Mouse (Mus musculus) embryonic stem cell, embryonic (primary cell): Measurements from ENCODE around the gene Lpar1.
"Not testable (repeated sequence)": the region's sequence is repeated elsewhere in the genome, so short reads cannot be mapped to it uniquely, and the experiment has no call there.

Experiments used
- CTCF ChIA-PET, 4 experiments: fragments of 300-600 bp in 2 of 4; fragments of 350-600 bp in 2 of 4; sonication (Branson Sonifier 250); formaldehyde crosslinking; loops; one replicate each; lab custom pipeline; 2022; ENCODE audit warnings: inconsistent platforms in 2 of 4; lab: Charles Lee
- POLR2A ChIA-PET, 4 experiments: fragments of 300-600 bp in 2 of 4; fragments of 350-600 bp in 2 of 4; sonication (Branson Sonifier 250); formaldehyde crosslinking; loops; one replicate each; lab custom pipeline; 2022; ENCODE audit warnings: antibody characterized with exemption in 4 of 4, inconsistent platforms in 1 of 4; lab: Charles Lee

Gene Lpar1

DNA sequence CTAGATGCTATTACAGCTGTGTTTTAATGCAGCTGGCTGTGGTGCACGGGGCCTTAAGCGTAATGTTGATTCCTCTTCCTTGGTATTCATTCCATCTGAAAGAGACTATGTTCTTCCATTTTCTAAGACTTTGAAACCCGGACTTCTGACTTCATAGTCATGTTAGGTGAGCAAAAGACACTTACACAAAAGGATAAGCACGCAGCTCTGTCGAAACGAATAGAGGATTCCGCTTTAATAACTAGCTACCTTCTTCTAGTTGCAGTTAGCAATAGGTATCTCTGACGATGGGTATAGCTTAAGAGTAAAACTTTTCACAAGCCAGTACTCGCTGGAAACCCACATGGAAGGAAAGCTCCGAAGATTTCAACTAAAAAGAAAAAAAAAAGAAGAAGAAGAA lies 1.5 kb downstream of the Lpar1 start:
- CTCF ChIA-PET: interaction anchor here in 2 of 4 experiments (0.7 to 1.2 kb wide), 3 partner anchors 144 to 1115 kb away, joined by 3 read pairs; no protein-coding TSS in a partner anchor
- POLR2A ChIA-PET: interaction anchor here in 3 of 4 experiments (0.6 to 4.4 kb wide), 6 partner anchors 10 to 1646 kb away, joined by 3 to 34 read pairs (median 6); no protein-coding TSS in a partner anchor

DNA sequence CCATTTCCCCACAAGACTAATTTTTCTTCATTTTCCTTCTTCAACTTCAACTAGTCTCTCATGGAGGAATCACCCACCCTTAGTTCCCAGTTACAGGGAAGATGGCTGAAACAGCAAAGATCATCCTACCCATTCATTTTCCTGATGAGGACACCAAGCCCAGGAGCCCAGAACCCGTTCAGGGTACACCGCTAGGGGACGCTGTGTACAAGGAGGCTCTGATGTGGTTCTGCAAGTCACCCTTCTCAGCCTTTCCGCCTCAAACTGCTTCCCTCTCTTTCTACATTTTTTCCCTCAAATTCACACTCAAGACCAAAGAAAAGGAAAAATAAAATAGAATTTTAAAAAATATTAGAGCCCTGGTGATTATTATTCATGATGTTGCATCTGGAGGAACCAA lies 1.9 kb downstream of the Lpar1 start:
- ChIA-PET POLR2A (interaction anchor here in 3 of 4 experiments (0.6 to 4.4 kb wide), 6 partner anchors 10 to 1645 kb away, joined by 3 to 34 read pairs (median 6); no protein-coding TSS in a partner anchor), CTCF (interaction anchor here in 2 of 4 experiments (0.7 to 1.2 kb wide), 3 partner anchors 17 to 448 kb away, joined by 3 read pairs; no protein-coding TSS in a partner anchor)

DNA sequence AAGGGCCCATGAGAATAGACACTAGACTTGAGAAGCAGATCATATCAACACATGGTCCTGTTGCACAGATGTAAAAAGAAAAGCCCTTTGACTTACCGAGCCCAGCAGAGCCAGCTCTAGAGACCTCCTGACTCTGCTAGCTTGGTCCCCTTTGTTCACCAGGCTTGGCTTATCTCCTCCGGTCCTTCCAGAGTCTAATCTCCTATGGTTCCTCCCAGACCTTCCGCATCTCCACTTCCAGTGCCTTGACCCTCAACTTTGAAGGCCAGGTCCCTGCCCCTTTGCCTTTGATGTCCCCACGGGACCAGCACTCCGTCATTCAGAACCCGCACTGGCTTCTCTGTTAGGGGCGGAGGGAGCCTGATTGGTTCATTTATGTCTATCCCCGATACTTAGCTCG lies 6.0 kb downstream of the Lpar1 start:
- ChIA-PET CTCF (no interaction called here), POLR2A (interaction anchor here in 2 of 4 experiments (1.2 to 2.7 kb wide), 5 partner anchors 8 to 26 kb away, joined by 3 to 9 read pairs (median 4); no protein-coding TSS in a partner anchor)

DNA sequence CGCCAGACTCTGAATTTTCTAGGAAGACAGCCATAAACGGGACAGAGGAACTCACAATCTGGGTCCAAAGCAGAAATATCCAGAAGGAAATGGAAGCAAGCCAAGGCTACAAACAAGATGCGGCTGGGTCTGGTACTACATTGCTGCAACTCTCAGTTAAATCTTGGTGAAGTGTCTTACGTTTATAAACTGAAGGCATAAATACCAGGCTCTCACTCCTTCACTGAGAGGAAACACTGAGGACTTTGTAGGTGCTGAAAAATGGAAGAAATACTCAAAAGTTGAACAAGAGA lies 6.5 kb downstream of the Lpar1 start:
- CTCF ChIA-PET: no interaction called here
- POLR2A ChIA-PET: interaction anchor here in 3 of 4 experiments (0.6 to 5.9 kb wide), 8 partner anchors 8 to 318 kb away, joined by 3 to 36 read pairs (median 6); no protein-coding TSS in a partner anchor

DNA sequence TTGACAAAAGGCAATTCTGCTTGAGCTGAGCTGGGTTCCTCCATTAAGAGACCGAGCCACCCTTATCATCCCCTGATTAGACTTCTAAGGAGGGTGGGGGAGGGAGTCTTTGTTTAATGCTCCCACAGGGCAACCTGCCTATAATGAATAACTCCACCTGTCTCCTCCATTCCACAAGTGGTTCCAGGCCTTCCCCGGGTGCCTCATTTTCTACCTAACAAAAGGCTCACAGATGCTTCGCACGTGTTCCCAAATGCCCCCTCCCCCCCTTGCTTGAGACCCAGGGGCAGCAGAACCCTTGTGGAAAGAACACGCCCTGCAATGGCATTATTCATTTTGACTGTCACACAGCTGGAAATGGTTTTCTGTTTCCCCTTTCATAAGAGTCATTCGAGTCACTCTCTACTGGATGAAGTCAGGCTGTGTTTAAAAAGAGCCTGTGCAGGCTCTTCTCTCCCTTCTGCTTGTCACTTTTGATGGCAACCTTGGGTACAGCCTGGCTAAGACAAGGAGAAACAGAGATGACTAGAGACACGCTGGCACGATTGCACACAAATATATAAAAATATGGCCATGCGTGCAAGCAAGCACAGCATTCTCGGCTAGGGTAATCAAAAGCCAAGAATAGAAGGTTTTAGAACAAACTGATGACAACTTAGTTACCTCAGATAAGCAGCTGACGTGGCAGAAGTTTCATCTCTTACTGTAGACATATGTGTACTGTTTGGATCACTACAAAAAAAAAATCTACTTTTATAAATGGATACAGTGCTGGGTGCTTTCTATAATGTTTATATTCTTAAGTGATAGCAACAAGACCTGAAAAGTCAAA lies 7.0 kb downstream of the Lpar1 start:
- POLR2A ChIA-PET: interaction anchor here (0.6 to 5.9 kb wide), 9 partner anchors 8 to 318 kb away, joined by 3 to 36 read pairs (median 4); no protein-coding TSS in a partner anchor
- CTCF ChIA-PET: no interaction called here

DNA sequence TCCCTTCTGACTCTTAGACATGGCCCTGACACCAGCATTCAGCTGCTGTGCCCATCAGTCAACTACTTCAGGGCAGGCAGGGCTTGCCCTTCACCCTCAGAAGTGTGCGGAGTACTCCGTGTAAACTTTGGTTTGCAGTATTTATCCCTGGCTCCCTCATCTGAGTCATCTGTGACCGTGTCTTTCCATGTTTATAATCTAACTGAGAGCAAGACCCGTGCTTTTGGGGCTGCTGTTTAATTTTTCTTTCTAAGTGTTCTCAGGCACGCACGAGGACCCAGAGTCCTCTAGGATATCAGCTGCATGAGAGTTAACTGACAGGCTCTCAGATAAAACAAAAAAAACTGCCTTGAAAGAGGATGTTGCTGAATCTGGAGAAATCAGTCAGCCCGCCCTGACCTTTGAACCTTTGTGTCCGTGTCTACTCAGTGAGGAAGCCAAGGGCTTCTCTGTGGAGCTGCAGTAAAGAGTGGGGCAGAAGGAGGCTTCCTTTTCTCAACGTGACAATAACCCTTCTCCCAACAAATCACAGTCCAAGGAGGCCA lies 7.7 kb downstream of the Lpar1 start:
- CTCF ChIA-PET: no interaction called here
- POLR2A ChIA-PET: interaction anchor here in 3 of 4 experiments (0.7 to 5.9 kb wide), 9 partner anchors 8 to 125 kb away, joined by 3 to 36 read pairs (median 4); partner anchors contain the start of gene Lpar1 (in 1 of the 3)

DNA sequence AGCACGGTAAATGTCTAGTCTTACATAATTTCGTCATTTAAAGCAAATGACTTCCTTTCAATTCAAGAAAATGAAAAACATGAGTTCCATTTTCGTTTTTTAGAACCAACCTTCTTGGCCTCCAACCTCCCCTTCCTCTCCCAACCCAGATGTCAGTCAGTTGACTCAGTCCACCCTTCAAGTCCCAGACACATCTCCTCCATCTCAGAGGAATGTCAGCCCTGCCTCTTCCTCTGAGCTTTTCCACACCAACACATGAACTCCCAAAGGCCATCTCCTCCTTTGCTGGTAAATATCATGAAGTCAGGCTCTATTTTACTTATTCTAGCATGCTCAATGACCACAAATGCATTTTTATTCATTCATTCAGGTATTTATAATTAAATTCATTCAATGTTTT lies 10.5 kb downstream of the Lpar1 start:
- ChIA-PET POLR2A (interaction anchor here in 3 of 4 experiments (0.6 to 5.9 kb wide), 10 partner anchors 8 to 587 kb away, joined by 3 to 36 read pairs (median 4); partner anchors contain the start of genes Lpar1 (in 1 of the 3) and Txn1 (in 1 of the 3)), CTCF (no interaction called here)

DNA sequence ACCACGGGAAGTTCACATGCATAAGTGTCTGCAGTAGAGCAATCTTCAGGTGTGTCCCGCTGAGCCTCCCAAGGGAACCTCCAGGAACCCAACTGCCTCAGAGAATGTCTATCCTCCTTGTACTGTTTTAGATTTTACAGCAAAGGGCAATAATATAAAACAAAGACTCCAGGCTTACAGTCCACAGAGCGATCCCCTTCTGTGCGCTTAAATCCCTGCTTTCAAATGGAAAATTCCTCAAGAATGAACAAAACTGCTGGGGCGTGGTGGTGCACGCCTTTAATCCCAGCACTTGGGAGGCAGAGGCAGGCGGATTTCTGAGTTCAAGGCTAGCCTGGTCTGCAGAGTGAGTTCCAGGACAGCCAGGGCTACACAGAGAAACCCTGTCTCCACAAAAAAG lies 11.0 kb downstream of the Lpar1 start:
- POLR2A ChIA-PET: interaction anchor here in 2 of 4 experiments (0.7 to 5.9 kb wide), 9 partner anchors 8 to 773 kb away, joined by 3 to 36 read pairs (median 5); partner anchors contain the start of gene Lpar1 (in 1 of the 2)
- CTCF ChIA-PET: not testable (repeated sequence)

DNA sequence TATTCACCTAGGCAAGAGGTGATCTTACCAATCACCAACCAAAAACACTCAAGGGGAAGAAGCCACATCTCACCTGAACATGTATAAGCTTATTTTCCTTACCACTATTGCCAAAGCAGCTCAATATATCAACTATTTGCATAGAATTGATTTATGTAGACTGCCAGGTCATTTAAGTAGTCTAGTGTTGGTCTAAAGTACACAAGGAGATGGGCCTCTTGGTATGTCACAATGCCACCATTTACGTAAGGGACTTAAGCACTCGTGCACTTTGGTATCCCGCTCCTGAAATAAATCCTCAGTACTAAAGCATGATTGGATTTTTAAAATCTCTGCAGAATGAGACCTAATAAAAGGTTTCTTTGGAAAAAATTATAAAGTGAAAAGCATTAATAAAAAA lies 12.9 kb downstream of the Lpar1 start:
- ChIA-PET POLR2A (interaction anchor here in 1 of 4 experiments (1.6 to 5.5 kb wide), 4 partner anchors 13 to 113 kb away, joined by 3 to 34 read pairs (median 11); partner anchors contain the start of gene Lpar1), CTCF (no interaction called here)

DNA sequence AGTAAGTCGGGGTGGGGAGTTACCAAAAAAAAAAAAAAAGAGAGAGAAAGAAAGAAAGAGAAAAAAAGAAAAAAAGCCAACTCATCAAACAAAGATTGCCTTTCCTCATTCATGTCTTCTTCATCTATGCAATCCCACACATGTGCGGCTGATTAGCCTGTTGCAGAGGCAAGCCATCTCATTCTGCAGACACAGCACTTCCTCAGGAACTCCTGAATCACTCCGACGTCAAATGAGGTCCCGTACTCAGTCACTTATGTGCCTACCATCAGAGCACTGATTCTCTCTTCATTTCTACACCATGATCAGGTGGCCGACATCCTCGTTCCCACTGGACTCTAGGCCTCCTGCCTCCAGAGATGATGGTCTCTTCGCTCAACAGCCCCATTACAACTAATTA lies 13.3 kb downstream of the Lpar1 start:
- CTCF ChIA-PET: no interaction called here
- POLR2A ChIA-PET: interaction anchor here in 2 of 4 experiments (1.3 to 5.5 kb wide), 7 partner anchors 9 to 113 kb away, joined by 3 to 34 read pairs (median 7); partner anchors contain the start of gene Lpar1 (in 2 of the 2)

DNA sequence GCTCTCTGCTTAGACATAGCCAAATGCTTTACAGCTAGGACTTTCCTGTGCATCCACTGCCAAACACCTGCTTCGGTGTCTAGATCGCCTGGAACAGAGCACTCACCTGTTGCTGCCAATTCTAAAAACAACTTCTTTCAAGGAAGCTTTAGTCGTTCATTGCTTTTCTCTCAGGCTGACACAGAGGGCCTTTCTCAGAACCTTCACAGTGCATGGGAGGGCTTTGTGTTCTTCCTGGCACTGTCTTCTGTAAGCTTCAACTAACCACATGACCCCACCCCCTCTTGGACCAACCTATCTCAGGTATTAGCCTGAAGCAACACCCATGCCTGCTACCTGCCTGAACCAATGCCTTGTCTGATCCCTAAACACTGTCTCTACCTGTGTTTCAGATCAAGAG lies 15.0 kb downstream of the Lpar1 start:
- ChIA-PET CTCF (no interaction called here), POLR2A (interaction anchor here in 2 of 4 experiments (0.6 to 3.5 kb wide), 5 partner anchors 15 to 39 kb away, joined by 3 to 15 read pairs (median 4); no protein-coding TSS in a partner anchor)

DNA sequence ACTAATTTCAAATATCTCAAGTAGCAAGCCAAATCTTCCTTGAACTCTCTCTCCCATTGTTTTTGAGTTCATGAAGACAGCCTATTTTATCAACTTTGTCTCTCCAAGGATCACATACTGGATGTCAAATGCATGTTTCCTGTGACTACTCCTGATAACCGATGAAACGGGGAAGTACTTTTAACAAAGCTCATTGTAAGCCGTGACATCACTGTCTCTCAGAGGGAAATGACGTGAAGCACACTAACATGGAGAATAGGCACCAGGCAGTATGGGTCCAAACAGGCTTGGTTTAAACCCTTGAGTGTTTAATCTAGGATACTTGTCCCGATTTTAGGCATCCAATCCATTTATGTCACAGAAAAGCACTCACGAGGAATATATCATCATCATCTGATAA lies 17.9 kb downstream of the Lpar1 start:
- ChIA-PET CTCF (no interaction called here), POLR2A (interaction anchor here in 1 of 4 experiments (1.0 to 3.9 kb wide), 3 partner anchors 9 to 71 kb away, joined by 3 to 36 read pairs (median 4); no protein-coding TSS in a partner anchor)

DNA sequence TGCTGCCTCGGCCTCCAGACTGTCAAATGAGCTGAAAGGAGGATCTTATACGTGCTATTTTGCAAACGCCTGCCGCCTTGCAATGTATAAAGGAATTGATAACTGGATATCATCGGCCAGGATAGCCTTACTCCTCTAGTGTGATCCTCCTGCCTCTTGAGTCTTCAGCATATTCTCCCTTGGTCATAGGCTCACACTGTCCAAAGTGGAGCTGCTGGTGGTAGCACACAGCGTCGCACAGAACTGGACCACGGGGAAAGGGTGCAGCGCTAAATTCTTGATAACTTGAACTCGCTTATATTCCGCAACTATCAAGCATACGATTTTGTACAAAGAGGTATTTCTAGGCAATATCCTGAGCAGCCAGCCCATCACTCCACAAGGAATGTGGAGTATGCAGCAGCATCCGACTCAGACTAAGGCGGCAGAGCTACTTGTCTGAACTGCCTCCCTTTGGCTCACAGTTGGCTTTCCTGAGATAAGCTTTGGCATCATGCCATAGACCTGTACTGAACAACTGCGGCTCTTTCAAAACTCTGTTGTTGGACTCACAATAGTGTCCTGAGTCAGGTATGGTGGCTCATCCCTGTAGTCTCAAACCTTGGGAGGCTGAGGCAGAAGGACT lies 18.9 kb downstream of the Lpar1 start:
- POLR2A ChIA-PET: interaction anchor here in 3 of 4 experiments (0.6 to 3.9 kb wide), 17 partner anchors 10 to 579 kb away, joined by 3 to 36 read pairs (median 3); partner anchors contain the start of genes Txn1 (in 2 of the 3) and Lpar1 (in 1 of the 3)

DNA sequence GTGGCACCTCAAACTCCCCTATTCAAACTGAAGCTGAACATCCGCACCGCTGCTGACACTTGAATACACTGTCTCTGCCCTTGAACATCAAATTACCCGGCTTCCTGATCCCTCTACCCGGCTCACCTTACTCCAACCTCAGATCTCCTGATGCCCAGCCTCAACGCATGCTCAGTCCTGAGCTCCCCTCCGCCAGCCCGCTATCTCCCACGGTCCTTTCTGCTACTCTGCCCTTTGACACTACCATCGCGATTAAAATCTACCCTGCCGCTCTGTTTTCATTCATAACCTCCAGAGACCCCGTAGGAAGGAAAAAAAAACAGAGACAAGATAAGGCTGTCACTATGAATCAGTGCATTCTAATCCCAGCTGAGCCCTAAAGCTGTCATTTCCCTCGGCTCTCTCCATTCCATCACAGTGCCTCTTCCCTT lies 19.5 kb downstream of the Lpar1 start:
- POLR2A ChIA-PET: interaction anchor here (0.5 to 3.9 kb wide), 18 partner anchors 9 to 578 kb away, joined by 3 to 36 read pairs (median 3); partner anchors contain the start of genes Lpar1 (in 2 of the 4) and Txn1 (in 2 of the 4)
- CTCF ChIA-PET: no interaction called here

More for the DNA sequence above, 18.9 kb downstream of the Lpar1 start:
- CTCF ChIA-PET: interaction anchor here in 1 of 4 experiments (0.9 kb wide), 1 partner anchor 16 kb away, joined by 3 read pairs; no protein-coding TSS in a partner anchor

DNA sequence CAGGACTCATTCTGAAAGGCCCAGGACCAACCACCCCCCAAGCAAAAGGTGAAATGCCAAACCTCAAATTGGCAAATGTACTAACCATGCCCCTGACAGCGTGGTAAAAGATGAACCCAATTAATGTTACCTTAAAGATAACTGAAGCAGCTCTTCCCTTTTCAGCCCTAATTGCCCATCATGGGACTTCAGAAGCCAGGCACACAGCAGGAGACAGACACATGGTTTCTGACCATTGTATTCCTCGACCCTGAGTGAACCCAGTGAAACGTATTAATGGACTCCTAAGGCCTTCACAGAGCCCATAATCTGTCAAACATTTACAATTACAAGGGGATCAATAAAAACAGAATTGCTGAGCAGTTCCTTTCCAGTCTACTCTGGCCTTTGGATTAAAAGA lies 20.2 kb downstream of the Lpar1 start:
- ChIA-PET CTCF (no interaction called here), POLR2A (interaction anchor here (0.5 to 3.9 kb wide), 12 partner anchors 11 to 729 kb away, joined by 3 to 36 read pairs (median 4); partner anchors contain the start of genes Lpar1 (in 2 of the 4) and Txn1 (in 1 of the 4))

DNA sequence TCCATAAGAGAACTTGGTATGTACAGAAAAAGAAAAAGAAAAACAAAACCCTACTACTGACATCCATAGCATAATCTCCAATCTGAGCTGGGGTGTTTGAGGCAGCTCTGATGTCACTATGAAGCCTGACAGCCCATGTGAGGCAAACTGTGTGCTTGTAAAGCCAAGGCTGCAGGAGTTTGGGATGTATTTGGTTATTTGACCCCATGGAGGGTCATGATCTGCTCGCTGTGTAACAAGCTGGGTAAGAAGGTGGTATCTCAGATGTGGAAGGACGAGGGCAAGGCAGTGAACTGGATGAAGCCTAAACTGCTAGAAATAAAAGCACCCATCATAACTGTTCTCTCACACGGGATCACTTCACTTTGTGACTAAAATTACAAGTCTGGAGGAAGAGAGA lies 21.4 kb downstream of the Lpar1 start:
- POLR2A ChIA-PET: interaction anchor here in 1 of 4 experiments (2.3 kb wide), 1 partner anchor 10 kb away, joined by 11 read pairs; no protein-coding TSS in a partner anchor
- CTCF ChIA-PET: no interaction called here

DNA sequence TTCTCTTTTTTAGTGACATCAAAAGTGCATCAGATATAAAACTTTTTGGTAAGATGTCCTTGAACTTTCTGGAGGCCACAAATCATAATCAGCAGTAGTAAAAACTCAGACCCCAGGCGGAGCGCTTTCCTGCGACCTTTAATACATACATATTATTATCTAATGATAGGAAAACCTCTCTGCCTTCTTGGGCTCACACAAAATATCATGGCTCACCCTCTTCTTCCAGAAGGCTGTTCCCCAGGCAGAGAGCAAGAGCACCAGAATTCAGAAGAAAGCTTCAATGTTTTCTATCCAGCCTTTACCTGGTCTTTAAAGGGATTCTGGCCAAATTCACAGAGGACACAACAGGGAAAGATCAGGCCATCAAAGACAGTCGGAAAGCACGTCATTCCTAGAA lies 23.0 kb downstream of the Lpar1 start:
- CTCF ChIA-PET: no interaction called here
- POLR2A ChIA-PET: interaction anchor here in 3 of 4 experiments (0.8 to 2.3 kb wide), 4 partner anchors 8 to 12 kb away, joined by 3 to 11 read pairs (median 4); no protein-coding TSS in a partner anchor

DNA sequence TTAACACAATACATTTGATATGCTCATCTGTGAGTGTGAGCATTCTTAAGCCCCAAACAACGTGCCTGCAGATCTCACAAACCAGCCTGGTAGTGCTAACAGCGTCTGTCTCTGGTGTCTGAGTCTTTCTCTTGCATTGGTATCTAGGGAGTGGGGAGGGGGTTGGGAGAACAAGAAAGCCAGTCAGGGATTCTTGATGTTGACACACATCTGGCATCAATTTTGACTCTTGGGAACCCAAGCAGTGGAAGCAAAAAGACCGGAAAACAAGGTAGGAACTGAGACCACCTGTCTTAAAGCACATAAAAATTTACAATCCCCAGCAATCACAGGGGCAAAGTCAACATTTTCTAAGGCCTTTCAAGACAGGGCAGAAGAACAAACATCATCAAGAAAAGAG lies 23.4 kb downstream of the Lpar1 start:
- CTCF ChIA-PET: no interaction called here
- POLR2A ChIA-PET: interaction anchor here in 2 of 4 experiments (1.1 to 2.3 kb wide), 2 partner anchors 8 to 12 kb away, joined by 4 to 11 read pairs; no protein-coding TSS in a partner anchor
